Mouse (Mus musculus) brain, embryonic 14.5 days (tissue): Measurements from ENCODE around the gene Fgf22.

Experiments used
- CTCF ChIP-seq: fragments of 200-500 bp; IDR thresholded peaks from 2 replicates; pipeline ENCODE4 v1.5.1; 2012; ENCODE audit warnings: inconsistent platforms, mild to moderate bottlenecking, moderate library complexity, borderline replicate concordance; ENCODE audit not compliant: insufficient read depth, insufficient read length; ENCODE audit errors: extremely low read depth
- POLR2A ChIP-seq: fragments of 200-500 bp; IDR thresholded peaks from 2 replicates; pipeline ENCODE4 v1.6.1; 2012; ENCODE audit warnings: mild to moderate bottlenecking, inconsistent platforms, borderline replicate concordance; ENCODE audit not compliant: poor library complexity, insufficient read depth, insufficient read length, severe bottlenecking; ENCODE audit errors: extremely low read depth

DNA sequence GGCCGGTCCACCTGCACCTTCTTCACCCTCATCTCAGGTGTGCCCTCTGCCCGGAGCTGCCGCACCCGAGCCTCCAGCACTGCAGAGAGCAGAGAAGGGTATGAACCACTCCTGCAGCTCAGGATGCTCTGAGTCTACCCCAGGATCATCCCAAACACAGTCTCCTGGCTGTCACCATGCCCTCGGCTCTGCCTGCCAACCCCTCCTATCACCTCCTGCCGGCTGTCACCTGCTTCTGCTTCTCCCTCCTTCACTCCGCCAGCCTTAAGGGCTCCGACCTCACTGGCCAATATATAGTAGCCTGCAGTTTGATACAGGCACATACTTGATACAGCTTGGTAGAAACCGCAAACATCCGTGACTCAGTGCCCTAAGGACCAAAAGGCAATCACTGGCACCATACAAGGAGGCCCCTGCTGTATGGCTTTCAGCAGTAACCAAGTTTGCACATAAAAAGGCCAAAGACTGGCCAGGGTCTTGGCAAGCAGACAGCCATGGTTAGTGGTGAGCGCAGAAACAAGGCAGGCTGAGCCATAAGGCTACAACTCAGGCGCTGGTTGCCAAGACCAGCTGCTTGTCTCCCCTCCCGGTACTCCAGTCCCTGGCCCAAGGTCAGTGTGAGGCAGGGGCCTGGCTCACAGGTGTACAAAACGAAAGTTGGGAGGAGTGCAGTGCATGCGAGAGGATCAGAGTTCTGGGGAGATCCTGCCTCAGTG lies 11.1 kb upstream of the Fgf22 start:
- TF ChIP-seq CTCF: no peak
- TF ChIP-seq POLR2A: no peak
